Mouse (Mus musculus): ENCODE data around the gene Fam240a. TPM values are rescaled to one million over a fixed set of nuclear protein-coding genes. Genes with fewer than 3 reads are reported as not detected.

Gene Fam240a
- not detected for polyA plus RNA-seq (2014; fragmentation: Illumina TruSeq; extraction: RNeasy Lipid Tissue Mini Kit (QIAGEN cat#74804); ENCODE audit: low read depth, low replicate concordance)

GRCm38 (mm10) chr9:110916786-110917185 lies at the start of gene Fam240a:
Fam240a (minus strand) TSS chr9:110916861.

DNA sequence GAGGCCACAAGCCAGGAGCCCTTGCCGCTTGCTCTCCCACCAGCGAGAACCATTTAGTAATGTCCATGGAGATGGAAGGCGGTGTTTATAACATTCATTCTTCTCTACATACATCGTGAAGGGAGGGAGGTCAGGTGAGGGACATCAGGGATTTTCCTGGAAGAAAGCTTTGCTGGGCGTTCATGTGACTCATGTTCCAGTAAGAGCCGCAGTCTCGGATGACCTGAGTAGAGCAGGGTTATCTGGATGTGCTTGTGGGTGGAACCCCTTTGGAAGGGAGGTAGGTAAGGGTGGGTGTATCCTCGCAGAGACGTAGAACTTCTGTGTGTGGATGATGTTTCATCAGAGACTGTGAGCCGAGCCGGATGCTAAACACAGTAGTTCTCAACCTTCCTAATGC lies 34.7 kb upstream of the Fam240a start, which contains the start of gene Lrrc2:
TSS of gene Lrrc2 (plus strand) at position 149 of the 400 bp plus-strand sequence.

GRCm38 (mm10) chr9:110945926-110946325 lies 29.3 kb upstream of the Fam240a start, which contains the start of gene Tdgf1:
Tdgf1 (minus strand) TSS chr9:110946158.

DNA sequence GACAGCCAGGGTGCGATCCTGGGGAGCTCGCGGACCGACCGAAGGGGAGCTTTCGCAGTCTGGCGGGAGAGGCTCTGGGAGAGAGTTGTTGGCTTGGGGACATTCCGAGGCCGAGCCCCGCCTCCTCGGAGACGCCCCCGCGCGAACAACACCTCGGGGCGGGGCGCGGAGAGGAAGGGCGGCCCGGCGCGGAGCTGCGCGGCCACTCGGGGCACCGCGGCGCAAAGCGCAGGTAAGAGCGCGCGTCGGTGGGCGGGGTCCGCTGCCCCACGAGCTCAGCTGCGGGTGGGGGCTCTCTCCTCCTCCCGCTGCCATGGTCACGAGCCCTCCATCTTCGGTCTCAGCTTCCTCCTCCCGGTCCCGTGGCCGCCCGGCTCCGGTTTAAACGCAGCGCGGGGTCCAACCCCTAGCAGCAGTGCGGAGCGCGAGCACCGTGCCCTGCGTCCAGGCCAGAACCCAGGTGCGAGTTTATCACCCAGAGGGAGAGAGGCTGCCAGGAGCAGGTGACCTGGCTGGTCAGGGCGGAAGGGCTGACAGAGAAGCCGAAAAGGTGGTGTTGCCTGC lies 36.6 kb downstream of the Fam240a start, which contains the start of gene Tmie:
TSS of gene Tmie (minus strand) at position 116 of the 564 bp plus-strand sequence.

DNA sequence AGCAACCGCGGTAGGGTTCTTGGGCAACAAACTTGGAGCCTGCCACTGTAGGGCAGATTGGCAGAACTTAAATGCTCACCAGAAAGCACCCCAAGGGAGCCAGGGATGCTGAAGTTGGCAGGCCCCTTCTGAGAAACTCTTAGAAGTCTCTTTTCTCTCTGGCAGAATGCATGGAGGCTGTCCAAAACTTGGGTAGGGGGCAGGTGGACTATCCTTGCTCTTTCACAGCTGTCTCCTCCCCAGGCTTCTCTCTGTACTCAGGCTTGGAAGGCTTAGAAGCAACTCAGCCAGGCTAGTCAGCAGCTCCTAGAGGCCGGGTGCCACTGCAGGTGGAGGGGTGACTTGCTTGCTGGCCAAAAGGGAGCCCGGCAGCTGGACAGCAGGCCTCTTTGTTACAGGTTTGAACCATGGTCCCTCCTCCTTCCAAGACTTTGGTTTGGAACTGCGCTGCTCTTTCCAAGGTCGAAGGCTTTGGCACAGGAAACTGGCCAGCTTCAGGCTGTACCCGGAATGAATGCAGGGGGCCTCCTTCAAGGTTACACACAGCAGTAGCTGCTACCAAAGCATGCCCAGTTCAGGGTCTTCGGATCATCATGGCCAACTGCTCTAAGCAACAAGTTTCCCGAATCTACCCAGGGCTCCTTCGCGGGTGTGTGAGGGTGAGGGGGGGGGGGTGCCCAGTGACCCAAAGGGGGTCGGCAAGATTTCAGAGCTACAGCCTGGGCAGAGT lies 37.3 kb downstream of the Fam240a start, which contains the start of gene Als2cl:
TSS of gene Als2cl (plus strand) at position 680 of the 730 bp plus-strand sequence.

Other genes with a start within 250 kb of the Fam240a start
- gene Myl3, start 175.0 kb downstream of the Fam240a start, polyA plus RNA-seq (2014; fragmentation: Illumina TruSeq; extraction: RNeasy Lipid Tissue Mini Kit (QIAGEN cat#74804); ENCODE audit: low read depth, low replicate concordance): not detected
- gene Pth1r, start 169.7 kb downstream of the Fam240a start, polyA plus RNA-seq (2014; fragmentation: Illumina TruSeq; extraction: RNeasy Lipid Tissue Mini Kit (QIAGEN cat#74804); ENCODE audit: low read depth, low replicate concordance): 0.11 TPM
- 31.9 TPM for gene Prss42, start 118.7 kb downstream of the Fam240a start, polyA plus RNA-seq (2014; fragmentation: Illumina TruSeq; extraction: RNeasy Lipid Tissue Mini Kit (QIAGEN cat#74804); ENCODE audit: low read depth, low replicate concordance)
- 11.8 TPM for gene Prss44, start 102.9 kb downstream of the Fam240a start, polyA plus RNA-seq (2014; fragmentation: Illumina TruSeq; extraction: RNeasy Lipid Tissue Mini Kit (QIAGEN cat#74804); ENCODE audit: low read depth, low replicate concordance)
- gene Prss43, start 90.2 kb downstream of the Fam240a start, polyA plus RNA-seq (2014; fragmentation: Illumina TruSeq; extraction: RNeasy Lipid Tissue Mini Kit (QIAGEN cat#74804); ENCODE audit: low read depth, low replicate concordance): 7.0 TPM
- 6.0 TPM for gene Prss45, start 82.3 kb downstream of the Fam240a start, polyA plus RNA-seq (2014; fragmentation: Illumina TruSeq; extraction: RNeasy Lipid Tissue Mini Kit (QIAGEN cat#74804); ENCODE audit: low read depth, low replicate concordance)
- 21.8 TPM for gene Prss46, start 72.4 kb downstream of the Fam240a start, polyA plus RNA-seq (2014; fragmentation: Illumina TruSeq; extraction: RNeasy Lipid Tissue Mini Kit (QIAGEN cat#74804); ENCODE audit: low read depth, low replicate concordance)
- 5.6 TPM for gene Prss50, start 58.9 kb downstream of the Fam240a start, polyA plus RNA-seq (2014; fragmentation: Illumina TruSeq; extraction: RNeasy Lipid Tissue Mini Kit (QIAGEN cat#74804); ENCODE audit: low read depth, low replicate concordance)
- gene Als2cl, start 37.0 kb downstream of the Fam240a start, polyA plus RNA-seq (2014; fragmentation: Illumina TruSeq; extraction: RNeasy Lipid Tissue Mini Kit (QIAGEN cat#74804); ENCODE audit: low read depth, low replicate concordance): 0.70 TPM
- 1.7 TPM for gene Tmie, start 36.7 kb downstream of the Fam240a start, polyA plus RNA-seq (2014; fragmentation: Illumina TruSeq; extraction: RNeasy Lipid Tissue Mini Kit (QIAGEN cat#74804); ENCODE audit: low read depth, low replicate concordance)
- gene Tdgf1, start 29.3 kb upstream of the Fam240a start, polyA plus RNA-seq (2014; fragmentation: Illumina TruSeq; extraction: RNeasy Lipid Tissue Mini Kit (QIAGEN cat#74804); ENCODE audit: low read depth, low replicate concordance): 0.41 TPM
- gene Lrrc2, start 34.7 kb upstream of the Fam240a start, polyA plus RNA-seq (2014; fragmentation: Illumina TruSeq; extraction: RNeasy Lipid Tissue Mini Kit (QIAGEN cat#74804); ENCODE audit: low read depth, low replicate concordance): 0.94 TPM
- gene Rtp3, start 73.7 kb upstream of the Fam240a start, polyA plus RNA-seq (2014; fragmentation: Illumina TruSeq; extraction: RNeasy Lipid Tissue Mini Kit (QIAGEN cat#74804); ENCODE audit: low read depth, low replicate concordance): 0.31 TPM
- 0.38 TPM for gene Ltf, start 102.4 kb upstream of the Fam240a start, polyA plus RNA-seq (2014; fragmentation: Illumina TruSeq; extraction: RNeasy Lipid Tissue Mini Kit (QIAGEN cat#74804); ENCODE audit: low read depth, low replicate concordance)
- 0.22 TPM for gene Ccrl2, start 140.7 kb upstream of the Fam240a start, polyA plus RNA-seq (2014; fragmentation: Illumina TruSeq; extraction: RNeasy Lipid Tissue Mini Kit (QIAGEN cat#74804); ENCODE audit: low read depth, low replicate concordance)
- gene Lrrfip2, start 200.7 kb upstream of the Fam240a start, polyA plus RNA-seq (2014; fragmentation: Illumina TruSeq; extraction: RNeasy Lipid Tissue Mini Kit (QIAGEN cat#74804); ENCODE audit: low read depth, low replicate concordance): 469 TPM